Mouse (Mus musculus): ENCODE data around the gene 4932438H23Rik.
A peak's percentile ranks its signal among the peaks of the same experiment; 100 is the strongest.

Gene 4932438H23Rik

GRCm38 (mm10) chr16:91057261-91057660 lies 37.7 kb downstream of the 4932438H23Rik start:
- DNase-seq (ENCODE audit: low spot score) = no peak

GRCm38 (mm10) chr16:91056043-91056821 lies 38.7 kb downstream of the 4932438H23Rik start:
- no peak for DNase-seq (ENCODE audit: low spot score)

- DNase-seq (ENCODE audit: low spot score) = no peak
Observed at GRCm38 (mm10) chr16:91055150-91055549, 39.8 kb downstream of the 4932438H23Rik start.

GRCm38 (mm10) chr16:91053599-91053998 lies 41.3 kb downstream of the 4932438H23Rik start:
- DNase-seq (ENCODE audit: low spot score) = no peak

- DNase-seq (ENCODE audit: low spot score) = peak; percentile 60
Observed at GRCm38 (mm10) chr16:91045511-91045910, 49.4 kb downstream of the 4932438H23Rik start.

GRCm38 (mm10) chr16:91044270-91045182 lies 50.4 kb downstream of the 4932438H23Rik start, which contains the start of gene Paxbp1:
Gene Paxbp1 (minus strand): TSS chr16:91044543.
- DNase-seq (ENCODE audit: low spot score) = peak; percentile 100

- DNase-seq (ENCODE audit: low spot score) = peak; percentile 64
Observed at GRCm38 (mm10) chr16:91043461-91044248, 51.3 kb downstream of the 4932438H23Rik start.

GRCm38 (mm10) chr16:91042640-91043039 lies 52.3 kb downstream of the 4932438H23Rik start:
- no peak for DNase-seq (ENCODE audit: low spot score)

GRCm38 (mm10) chr16:91035866-91036265 lies 59.1 kb downstream of the 4932438H23Rik start:
- no peak for DNase-seq (ENCODE audit: low spot score)

GRCm38 (mm10) chr16:91030751-91031150 lies 64.2 kb downstream of the 4932438H23Rik start:
- no peak for DNase-seq (ENCODE audit: low spot score)

GRCm38 (mm10) chr16:91029901-91030300 lies 65.0 kb downstream of the 4932438H23Rik start:
- no peak for DNase-seq (ENCODE audit: low spot score)

GRCm38 (mm10) chr16:91029161-91029743 lies 65.7 kb downstream of the 4932438H23Rik start:
- no peak for DNase-seq (ENCODE audit: low spot score)

GRCm38 (mm10) chr16:91026290-91026689 lies 68.6 kb downstream of the 4932438H23Rik start:
- DNase-seq (ENCODE audit: low spot score) = no peak

- DNase-seq (ENCODE audit: low spot score) = peak; percentile 33
Observed at GRCm38 (mm10) chr16:91023384-91023783, 71.5 kb downstream of the 4932438H23Rik start.

- no peak for DNase-seq (ENCODE audit: low spot score)
Observed at GRCm38 (mm10) chr16:91020842-91021483, 74.0 kb downstream of the 4932438H23Rik start.

GRCm38 (mm10) chr16:91019476-91019875 lies 75.4 kb downstream of the 4932438H23Rik start:
- DNase-seq (ENCODE audit: low spot score) = no peak

GRCm38 (mm10) chr16:91015761-91016160 lies 79.2 kb downstream of the 4932438H23Rik start:
- DNase-seq (ENCODE audit: low spot score) = no peak

GRCm38 (mm10) chr16:91011847-91012246 lies 83.1 kb downstream of the 4932438H23Rik start:
- DNase-seq (ENCODE audit: low spot score) = no peak

- DNase-seq (ENCODE audit: low spot score) = peak; percentile 95
Observed at GRCm38 (mm10) chr16:91011021-91011683, 83.8 kb downstream of the 4932438H23Rik start, which contains the start of gene Synj1. Gene Synj1 (minus strand): TSS chr16:91011308.

- peak; percentile 36 for DNase-seq (ENCODE audit: low spot score)
Observed at GRCm38 (mm10) chr16:91010581-91011020, 84.3 kb downstream of the 4932438H23Rik start.
